Mouse (Mus musculus): ENCODE measurements around the gene Mtif2.
"Not testable (repeated sequence)": the region's sequence is repeated elsewhere in the genome, so short reads cannot be mapped to it uniquely, and the experiment has no call there.

The Mtif2 gene

DNA sequence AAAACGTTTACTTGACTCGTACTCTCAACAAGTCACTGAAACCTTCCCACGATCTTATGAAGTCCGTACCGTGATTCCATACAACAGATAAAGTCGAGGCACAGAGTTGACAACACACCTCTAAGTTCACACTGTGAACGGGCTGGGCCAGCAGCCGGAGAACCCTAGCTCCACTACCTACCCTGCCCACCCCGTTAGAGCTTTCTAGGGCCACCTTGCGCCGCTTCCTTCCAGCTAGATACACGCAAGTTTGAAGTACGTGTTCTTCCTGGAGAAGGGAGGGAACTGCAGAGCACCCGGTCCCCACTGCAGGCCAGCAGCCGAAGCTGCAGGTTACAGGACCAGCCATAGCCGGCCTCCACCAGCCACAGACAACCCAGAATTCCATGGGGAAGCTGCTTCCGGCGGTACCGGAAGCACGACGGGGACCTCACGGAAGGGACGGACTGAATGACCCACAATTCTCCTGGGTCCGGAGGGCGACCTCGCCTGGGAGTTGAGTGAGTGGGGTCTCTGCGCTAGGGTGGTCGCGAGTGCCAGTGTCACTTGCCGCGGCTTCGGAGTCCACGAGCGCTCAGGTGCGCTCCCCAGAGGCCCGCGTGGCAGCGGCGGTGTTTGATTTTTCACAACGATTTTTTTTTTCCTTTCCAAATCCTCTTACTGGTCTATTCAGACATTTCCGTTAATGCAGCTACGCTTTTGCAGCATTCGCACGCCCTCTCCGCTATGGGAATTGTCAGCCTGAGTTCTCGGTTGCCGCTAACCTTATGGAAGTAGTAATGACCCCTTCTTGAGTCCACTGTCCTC is at the start of gene Mtif2:
Mtif2 (plus strand) TSS at position 421 of the 807 bp plus-strand sequence.
- peak; percentile 71 to 85 for DNase-seq (ENCODE audit: low spot score in 2 of 2)

DNA sequence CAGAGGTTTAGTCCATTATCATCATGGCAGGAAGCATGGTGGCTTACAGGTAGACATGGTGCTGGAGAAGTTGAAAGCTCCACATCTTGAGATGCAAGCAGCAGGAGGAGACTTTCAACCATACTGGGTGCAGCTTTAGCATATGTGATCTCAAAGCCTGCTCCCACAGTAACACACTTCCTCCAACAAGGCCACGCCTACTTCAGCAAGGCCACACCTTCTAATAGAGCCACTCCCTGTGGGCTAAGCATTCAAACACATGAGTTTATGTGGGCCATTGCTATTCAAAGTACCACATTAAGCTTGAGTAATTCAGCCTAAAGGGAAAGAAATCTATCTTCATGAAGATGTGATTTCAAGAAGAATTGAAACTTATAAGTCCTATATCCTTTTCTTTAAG is 33.1 kb upstream of the Mtif2 start:
- DNase-seq (ENCODE audit: low spot score in 2 of 2): no peak

DNA sequence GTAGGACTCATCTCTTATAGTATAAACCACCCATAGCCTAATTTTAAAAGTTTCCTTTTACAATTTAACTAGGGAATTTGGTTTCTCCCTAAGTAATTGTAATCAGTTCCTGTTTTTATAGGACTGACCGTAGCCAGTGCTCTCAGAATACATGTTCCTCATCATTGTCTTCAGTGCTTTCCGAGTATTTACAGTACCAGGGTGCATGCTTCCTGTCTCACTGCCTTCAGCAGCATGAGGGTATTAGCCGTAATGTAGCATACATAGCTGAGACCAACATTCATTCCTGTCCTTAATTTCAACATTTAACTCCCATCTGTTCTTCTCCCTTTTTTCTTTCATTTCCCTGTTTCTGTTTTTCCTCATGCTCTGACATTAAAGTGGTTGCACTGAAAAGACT is 29.2 kb upstream of the Mtif2 start:
- DNase-seq (ENCODE audit: low spot score in 2 of 2): no peak

- DNase-seq (ENCODE audit: low spot score in 2 of 2): no peak
These were observed 22.0 kb upstream of the Mtif2 start for GRCm38 (mm10) chr11:29503948-29504893.

GRCm38 (mm10) chr11:29504899-29505625 is 21.1 kb upstream of the Mtif2 start:
- no peak for DNase-seq (ENCODE audit: low spot score in 2 of 2)

- no peak for DNase-seq (ENCODE audit: low spot score in 2 of 2)
These were observed 16.8 kb upstream of the Mtif2 start for GRCm38 (mm10) chr11:29509421-29509820.

- no peak for DNase-seq (ENCODE audit: low spot score in 2 of 2)
These were observed 13.2 kb upstream of the Mtif2 start for GRCm38 (mm10) chr11:29512818-29513535.

DNA sequence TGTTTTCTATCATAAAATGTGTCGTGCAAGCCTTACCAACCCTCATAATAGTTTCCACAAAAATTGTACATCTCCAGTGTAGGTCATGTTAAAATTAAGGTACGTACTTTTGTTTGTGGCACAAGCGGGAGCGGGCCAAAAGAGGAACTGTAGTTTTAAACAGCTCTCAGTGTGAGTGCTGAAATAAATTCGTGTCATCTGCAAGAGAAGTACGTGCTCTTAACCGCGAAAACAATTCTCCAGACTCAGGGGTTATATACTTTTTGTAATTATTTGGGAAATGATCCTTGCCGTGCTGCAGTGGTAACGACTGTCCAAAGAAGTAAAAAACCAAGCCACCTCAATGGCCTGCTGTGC is 11.9 kb upstream of the Mtif2 start:
- DNase-seq (ENCODE audit: low spot score in 2 of 2): no peak

DNA sequence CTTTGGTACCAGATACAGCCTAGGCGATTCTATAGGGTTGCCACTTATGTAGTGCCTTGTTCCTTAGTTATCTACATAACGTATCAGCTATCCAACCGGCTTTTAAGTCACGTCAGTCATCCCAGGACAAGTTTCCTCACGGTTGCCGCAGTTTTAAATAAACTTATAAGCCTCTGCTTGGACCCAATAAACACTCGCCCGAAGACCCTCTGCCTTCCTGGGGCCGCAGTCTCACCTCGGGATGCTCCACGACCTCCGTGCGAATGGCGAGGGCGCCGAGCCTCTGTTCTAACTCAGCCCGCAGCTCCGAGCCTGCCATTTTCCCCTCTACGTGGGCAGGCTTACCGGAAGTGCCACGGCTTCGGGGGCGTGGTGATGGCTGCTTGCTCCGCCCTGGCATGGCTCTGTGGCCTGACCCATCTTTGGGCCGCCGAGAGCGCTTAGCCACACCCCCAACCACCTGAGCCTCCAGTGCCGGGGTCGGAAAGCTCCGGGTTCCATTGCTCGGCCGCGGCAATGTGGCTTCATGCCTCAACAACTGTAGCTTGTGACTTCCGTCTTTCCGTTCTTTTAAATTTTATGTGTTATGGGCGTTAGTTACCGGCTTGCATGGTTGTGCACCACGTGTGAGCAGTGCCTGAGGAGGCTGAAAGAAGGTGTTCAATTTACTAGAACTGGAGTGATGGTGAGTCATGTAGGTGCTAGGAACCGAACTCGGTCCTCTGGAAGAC is 11.4 kb upstream of the Mtif2 start, which contains the start of gene Prorsd1:
Prorsd1 (minus strand) TSS at position 352 of the 731 bp plus-strand sequence.
- DNase-seq (ENCODE audit: low spot score in 2 of 2): peak; percentile 93 to 95

- no peak for DNase-seq (ENCODE audit: low spot score in 2 of 2)
These were observed 12.0 kb downstream of the Mtif2 start for GRCm38 (mm10) chr11:29538201-29538600.

DNA sequence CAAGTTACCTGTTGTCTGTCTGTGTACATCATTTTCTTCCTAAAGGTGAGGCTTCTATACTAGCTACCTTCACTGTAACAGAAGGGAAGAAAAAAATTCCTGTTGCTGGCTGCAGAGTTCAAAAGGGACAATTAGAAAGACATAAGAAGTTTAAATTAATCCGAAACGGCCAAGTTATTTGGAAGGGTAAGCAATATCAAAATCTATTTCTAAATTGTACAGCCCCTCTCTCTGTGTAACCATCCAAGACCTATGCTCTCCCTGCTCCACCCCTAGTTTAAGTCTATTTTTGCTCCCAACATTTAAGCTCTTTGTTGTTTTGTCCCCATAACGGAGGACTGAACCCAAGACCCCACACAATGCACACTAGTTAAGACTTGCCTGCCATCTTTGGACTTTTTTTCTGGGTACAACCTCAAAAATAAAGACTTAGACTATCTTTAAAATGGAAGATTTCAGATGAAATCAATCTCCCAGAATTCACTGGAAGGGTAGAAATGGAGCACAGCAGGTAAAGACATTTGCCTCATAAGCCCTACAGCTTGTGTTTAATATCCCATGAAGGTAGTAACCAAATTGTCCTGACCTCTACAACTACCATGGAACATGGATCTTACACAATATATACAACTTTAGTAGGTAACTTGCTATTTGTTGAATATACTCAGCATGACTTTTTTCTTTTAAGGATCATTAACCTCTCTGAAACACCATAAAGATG is 18.2 kb downstream of the Mtif2 start:
- no peak for DNase-seq (ENCODE audit: low spot score in 2 of 2)

DNA sequence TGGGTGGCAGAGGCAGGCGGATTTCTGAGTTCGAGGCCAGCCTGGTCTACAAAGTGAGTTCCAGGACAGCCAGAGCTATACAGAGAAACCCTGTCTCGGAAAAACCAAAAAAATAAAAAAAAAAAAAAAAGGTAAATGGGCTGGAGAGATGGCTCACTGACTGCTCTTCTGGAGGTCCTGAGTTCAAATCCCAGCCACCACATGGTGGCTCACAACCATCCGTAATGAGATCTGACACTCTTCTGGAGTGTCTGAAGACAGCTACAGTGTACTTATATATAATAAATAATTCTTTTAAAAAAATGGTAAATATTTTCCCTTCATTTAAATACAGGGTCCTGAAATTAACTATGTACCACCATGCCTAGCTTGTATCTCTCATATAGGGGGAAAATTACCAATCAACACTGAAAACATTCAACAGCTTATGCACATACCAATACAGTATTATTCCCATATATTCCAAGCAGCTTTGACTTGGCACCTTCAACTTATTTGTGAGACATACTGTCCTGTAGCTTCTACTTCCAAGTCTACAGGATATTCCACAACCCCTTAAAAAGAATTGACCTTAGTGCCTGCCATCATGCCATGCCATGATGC is 19.0 kb downstream of the Mtif2 start:
- DNase-seq (ENCODE audit: low spot score in 2 of 2): not testable (repeated sequence)

DNA sequence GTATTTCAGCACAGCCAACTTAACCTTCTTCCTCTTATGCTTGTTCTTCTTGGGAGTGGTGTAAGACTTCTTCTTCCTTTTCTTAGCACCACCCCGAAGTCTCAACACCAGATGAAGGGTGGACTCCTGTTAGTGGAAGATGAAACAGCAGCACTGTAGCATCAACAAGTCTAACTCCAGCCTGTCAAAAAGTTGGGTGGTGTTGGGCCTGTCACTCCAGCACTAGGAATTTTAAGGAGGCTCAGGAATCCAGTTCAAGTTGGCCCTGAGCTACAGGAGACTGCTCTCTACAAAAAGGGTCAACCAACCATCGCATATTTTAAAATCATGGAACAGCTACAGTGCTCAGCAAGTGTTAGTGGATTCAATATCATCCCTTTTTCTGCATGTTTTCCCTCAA is 20.1 kb downstream of the Mtif2 start:
- DNase-seq (ENCODE audit: low spot score in 2 of 2): not testable (repeated sequence)

DNA sequence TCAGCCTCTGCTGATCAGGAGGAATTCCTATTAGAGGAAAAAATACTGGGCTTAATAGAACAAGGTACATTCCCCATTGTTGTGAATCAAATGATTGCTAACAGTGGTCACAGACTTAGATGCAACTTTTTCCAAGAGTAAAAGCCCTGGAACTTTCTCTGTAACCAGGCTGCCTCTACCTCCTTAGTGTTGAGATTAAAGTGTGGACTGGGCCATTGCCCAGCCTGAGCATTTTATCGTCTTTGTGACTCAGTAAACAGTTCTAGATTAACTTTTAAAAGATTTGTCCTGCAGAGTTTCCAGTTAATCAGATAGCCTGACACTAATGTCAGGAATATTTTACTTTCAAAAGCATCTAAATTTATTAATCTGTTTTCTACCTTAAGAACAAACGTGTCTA is 20.6 kb downstream of the Mtif2 start:
- DNase-seq (ENCODE audit: low spot score in 2 of 2): no peak

DNA sequence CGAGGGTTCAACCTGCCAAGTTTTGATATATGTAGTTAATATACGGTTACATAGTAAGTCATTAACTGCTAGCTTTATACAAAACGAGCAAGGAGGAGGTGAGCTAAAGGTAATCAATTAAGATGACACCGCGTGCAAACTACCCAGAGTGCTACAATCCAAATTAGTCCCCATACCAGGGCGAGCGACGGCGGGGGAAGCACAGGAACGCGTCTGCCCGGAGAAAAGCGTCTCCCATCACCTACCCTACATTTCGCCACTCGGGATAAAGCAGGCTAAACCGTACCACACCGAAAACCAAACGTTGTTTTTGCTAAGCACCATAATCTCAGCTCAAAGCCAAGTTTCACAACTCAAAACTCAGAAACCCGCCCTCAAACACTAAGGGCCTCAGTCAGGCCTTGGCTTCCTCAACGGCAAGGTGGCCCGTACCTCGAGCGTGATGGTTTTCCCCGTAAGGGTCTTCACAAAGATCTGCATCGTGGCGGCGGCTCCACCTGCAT is 21.1 kb downstream of the Mtif2 start:
- DNase-seq (ENCODE audit: low spot score in 2 of 2): no peak

DNA sequence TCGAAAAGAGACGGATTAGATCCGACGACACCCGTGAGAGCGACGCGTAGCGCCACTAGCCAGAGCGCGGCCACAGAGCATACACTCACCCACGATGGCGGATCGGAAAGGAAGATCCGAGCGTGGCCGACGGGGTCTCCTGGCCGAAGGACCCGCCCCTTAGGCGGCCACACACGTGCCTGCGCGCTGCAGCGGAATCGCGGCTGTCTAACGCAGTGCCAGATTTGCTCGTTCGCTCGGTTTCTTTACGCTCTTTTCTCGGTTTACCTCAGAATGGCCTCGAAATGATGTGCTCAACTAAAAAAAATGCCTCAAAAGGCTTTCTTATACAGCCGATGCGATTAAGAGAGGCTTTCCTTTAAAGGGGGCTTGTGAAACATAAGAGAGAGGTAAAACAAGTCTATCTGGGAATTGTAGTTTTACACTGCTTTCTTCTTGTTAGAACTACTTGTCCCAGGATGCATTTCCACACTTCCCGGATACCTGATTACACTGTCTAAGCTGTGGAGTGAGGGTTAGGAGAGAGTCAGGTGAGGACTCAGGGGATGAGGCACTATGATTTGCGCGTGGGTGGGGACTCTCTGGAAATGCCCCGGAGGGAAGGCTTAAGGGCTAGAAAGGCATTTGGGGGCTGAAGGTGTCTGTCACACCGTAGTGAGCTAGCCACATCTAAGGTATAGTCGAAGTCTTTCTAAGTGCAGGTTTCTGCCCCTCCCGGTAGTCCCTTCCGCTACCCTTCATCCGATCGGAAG is 21.7 kb downstream of the Mtif2 start, which contains the start of the genes Clhc1 and Rps27a:
Clhc1 (plus strand) TSS at position 199 of the 752 bp plus-strand sequence.
Rps27a (minus strand) TSS at position 358 of the 752 bp plus-strand sequence.
- peak; percentile 96 to 99 for DNase-seq (ENCODE audit: low spot score in 2 of 2)

DNA sequence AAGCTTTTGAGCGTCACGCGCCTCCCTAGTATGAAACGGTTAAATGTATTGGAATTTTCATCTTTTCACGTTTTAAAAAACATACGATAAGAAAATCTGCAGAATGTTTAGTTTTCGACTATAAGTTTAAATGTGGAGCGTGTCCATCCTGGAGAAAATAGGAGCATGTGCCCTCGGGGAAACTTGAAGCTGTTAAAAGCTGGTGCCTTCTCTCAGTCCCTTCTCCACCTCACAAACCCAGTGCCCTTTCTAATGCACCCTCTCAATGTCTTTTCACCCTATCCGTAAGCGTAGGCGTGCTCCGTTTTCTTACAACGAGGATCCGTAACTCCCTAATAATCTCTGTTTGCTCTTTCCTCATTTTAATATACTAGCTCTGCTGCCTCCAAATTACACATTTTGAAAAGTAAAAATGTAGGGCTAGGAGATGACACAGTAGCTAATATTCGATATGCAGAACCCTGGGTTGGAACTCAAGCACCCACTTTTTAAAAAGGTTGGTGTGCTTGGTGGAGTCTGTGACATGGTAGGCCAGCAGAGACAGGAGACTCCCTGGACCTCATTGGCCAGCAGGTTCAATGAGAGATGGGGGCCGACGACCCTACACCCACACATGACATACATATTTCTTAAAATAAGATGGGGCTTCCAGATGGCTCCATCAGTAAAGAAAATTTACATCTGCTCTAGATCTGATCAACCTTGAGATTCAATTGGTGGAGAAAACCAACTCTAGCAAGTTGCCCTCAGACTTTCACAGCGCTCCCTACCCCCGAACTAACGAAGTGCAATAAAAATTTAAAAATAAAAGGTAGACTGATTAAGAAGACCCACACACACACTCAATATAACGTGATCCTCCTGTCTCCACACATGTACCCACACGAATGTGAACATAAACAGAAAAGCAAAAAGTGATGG is 22.6 kb downstream of the Mtif2 start:
- DNase-seq (ENCODE audit: low spot score in 2 of 2): no peak

Data from spleen, postnatal 4 days (tissue).